In genomic region chr16:94155041-94155653, GRCm38 (mm10) we compare ENCODE assay signal across 8 mouse cellular contexts.
DNase-seq lines count a peak whose midpoint lies in the region; ATAC-seq lines count a peak whose summit lies in the region.

No protein-coding gene starts in this region.

- peaks cover 10% of the 10 kb centered on the region for H3K4me1 ChIP-seq in hindbrain, embryonic 11.5 days (replicated peaks; ENCODE audit: control insufficient read depth, insufficient read depth, low read length)
- H3K4me1 ChIP-seq in midbrain, embryonic 14.5 days (ENCODE audit: control insufficient read depth, insufficient read depth, low read length): peaks cover 14% of the 10 kb centered on the region

- peak; percentile 62 for ATAC-seq in hindbrain, embryonic 11.5 days (ENCODE audit: low FRiP score)
- ATAC-seq in midbrain, embryonic 14.5 days (ENCODE audit: low FRiP score, low TSS enrichment): peak; percentile 46; the same call in 1 of the 2 replicates

- H3K9ac ChIP-seq in hindbrain, embryonic 11.5 days (ENCODE audit: low read depth, low read length): 0 out of 2 replicates have a peak overlapping the region, but pooled peaks have one; percentile 13
- H3K9ac ChIP-seq in midbrain, embryonic 14.5 days (replicated peaks; ENCODE audit: low read length): no peak overlapping the region; the same call in 1 of the 2 replicates

- no peaks in the 10 kb centered on the region for H3K9me3 ChIP-seq in hindbrain, embryonic 11.5 days (ENCODE audit: control insufficient read depth, low read length)
- H3K9me3 ChIP-seq in midbrain, embryonic 14.5 days (ENCODE audit: control insufficient read depth, low read length): no peaks in the 10 kb centered on the region

- peak; percentile 78 for DNase-seq in left cerebral cortex, postnatal 4 days
- DNase-seq in left cerebral cortex, postnatal 14 days (ENCODE audit: low spot score in 2 of 2): no peak
- peak; percentile 78 to 81 for DNase-seq in cerebellum, postnatal 25 days
- peak; percentile 39 for DNase-seq in hindbrain, embryonic 11.5 days (ENCODE audit: low spot score)
- DNase-seq in midbrain, embryonic 14.5 days: peak; percentile 54
- DNase-seq in B cell, adult 2 months: no peak
- DNase-seq in spleen, adult 18-20 months: no peak
- DNase-seq in thymus, postnatal 25 days: no peak

- no peaks in the 10 kb centered on the region for H3K36me3 ChIP-seq in hindbrain, embryonic 11.5 days (ENCODE audit: control insufficient read depth, insufficient read depth, low read length)
- no peaks in the 10 kb centered on the region for H3K36me3 ChIP-seq in midbrain, embryonic 14.5 days (ENCODE audit: control insufficient read depth, insufficient read depth, low read length)

- H3K27ac ChIP-seq in hindbrain, embryonic 11.5 days (ENCODE audit: low read depth, low read length): no peak overlapping the region
- H3K27ac ChIP-seq in midbrain, embryonic 14.5 days (replicated peaks; ENCODE audit: low read depth, low read length): no peak overlapping the region; the same call in 1 of the 2 replicates

- H3K4me2 ChIP-seq in hindbrain, embryonic 11.5 days (replicated peaks; ENCODE audit: low read depth, low read length): no peak overlapping the region
- H3K4me2 ChIP-seq in midbrain, embryonic 14.5 days (ENCODE audit: low read length): peak overlapping the region; percentile 17; the same call in 1 of the 2 replicates

- intact Hi-C loops in left cerebral cortex, postnatal 4 days (cut with DNase I): no loop called here
- intact Hi-C loops in left cerebral cortex, postnatal 14 days (cut with DNase I): no loop called here

- peaks cover 2% of the 10 kb centered on the region for H3K27me3 ChIP-seq in hindbrain, embryonic 11.5 days (ENCODE audit: control insufficient read depth, insufficient read depth, low read length)
- 0 out of 2 replicates have a peak, but pooled peaks cover 7% of the 10 kb centered on the region for H3K27me3 ChIP-seq in midbrain, embryonic 14.5 days (ENCODE audit: control insufficient read depth, insufficient read depth, low read length)

- no peak overlapping the region for H3K4me3 ChIP-seq in hindbrain, embryonic 11.5 days (ENCODE audit: low read depth, low read length)
- H3K4me3 ChIP-seq in midbrain, embryonic 14.5 days (replicated peaks; ENCODE audit: low read depth, low read length): no peak overlapping the region

- 20% methylated on average over 14 of the region's 14 CpGs for WGBS in hindbrain, embryonic 11.5 days
- 13% methylated on average over 14 of the region's 14 CpGs for WGBS in midbrain, embryonic 14.5 days

Comparison
In these comparisons a context has a peak if more than half of its experiments do, and no peak if none do; other contexts are left out.
1. DNase-seq: peak in left cerebral cortex, postnatal 4 days (single experiment), cerebellum, postnatal 25 days (2 of 2), hindbrain, embryonic 11.5 days (single experiment) and midbrain, embryonic 14.5 days (single experiment); none in left cerebral cortex, postnatal 14 days (0 of 2), B cell, adult 2 months (0 of 2), spleen, adult 18-20 months (0 of 2) and thymus, postnatal 25 days (single experiment).